Mouse (Mus musculus): ENCODE measurements at regions not wholly inside any gene's neighbourhood (a gene's known extent, or its start where the extent isn't known, plus 50 kb on each side); places are given as distances from the start of the nearest gene placed in this dataset.

DNA sequence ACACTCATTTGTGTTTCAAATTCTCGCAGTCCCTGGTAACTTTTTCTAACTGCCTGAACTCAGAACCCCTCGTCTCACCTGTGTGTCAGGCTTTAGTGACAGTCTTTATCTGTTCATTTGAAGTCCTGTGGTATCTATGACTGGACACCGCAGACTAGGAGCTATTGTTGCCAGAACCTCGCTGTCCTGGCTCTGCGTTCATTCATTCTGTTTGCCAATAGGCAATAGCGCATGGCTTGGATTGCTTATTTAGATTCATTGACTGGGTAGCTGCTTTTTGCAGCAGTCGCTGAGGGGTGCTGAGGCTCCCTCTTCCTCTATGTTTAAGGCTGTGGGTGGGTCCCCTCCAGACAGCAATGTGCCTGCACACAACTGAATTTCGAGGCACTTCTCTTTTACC is 144.6 kb upstream of the Cops8 start:
- no peak for DNase-seq

DNA sequence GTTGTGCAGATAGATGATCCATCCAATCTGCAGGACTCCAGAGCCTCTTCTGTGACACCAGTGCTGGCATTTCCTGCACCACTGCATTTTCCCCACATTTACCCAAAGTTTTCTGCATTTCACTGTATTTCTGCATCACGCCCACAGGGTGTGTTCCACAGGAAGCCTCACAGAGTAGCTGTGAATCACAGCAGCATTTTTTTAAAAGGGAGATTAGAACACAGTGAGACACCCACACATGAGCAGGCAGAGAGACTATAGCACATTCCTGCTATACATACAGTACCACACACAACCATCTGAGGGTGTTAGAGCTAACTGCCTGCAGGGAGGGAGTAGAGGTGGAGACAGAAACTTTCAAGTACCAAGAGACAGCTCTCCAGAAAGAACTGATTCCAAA is 141.1 kb upstream of the Cops8 start:
- DNase-seq: no peak

DNA sequence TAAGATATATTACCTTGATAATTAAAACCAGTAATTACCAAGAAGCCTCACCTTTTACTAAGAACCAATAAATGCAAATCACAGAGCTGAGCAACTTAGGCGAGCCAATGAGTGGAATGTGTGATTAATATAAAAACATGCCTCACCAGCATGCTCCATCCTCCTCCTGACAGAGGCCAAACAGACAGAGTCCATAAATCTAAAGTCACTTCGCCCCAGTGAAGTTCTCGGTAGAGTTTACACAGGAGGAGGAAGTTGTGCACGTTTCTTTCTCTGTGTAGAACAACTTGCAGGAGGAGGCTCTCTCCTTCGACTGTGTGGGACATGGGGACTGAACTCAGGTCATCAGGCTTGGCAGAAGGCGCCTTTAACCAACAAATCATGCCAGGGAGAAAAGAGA is 139.5 kb upstream of the Cops8 start:
- DNase-seq: no peak

DNA sequence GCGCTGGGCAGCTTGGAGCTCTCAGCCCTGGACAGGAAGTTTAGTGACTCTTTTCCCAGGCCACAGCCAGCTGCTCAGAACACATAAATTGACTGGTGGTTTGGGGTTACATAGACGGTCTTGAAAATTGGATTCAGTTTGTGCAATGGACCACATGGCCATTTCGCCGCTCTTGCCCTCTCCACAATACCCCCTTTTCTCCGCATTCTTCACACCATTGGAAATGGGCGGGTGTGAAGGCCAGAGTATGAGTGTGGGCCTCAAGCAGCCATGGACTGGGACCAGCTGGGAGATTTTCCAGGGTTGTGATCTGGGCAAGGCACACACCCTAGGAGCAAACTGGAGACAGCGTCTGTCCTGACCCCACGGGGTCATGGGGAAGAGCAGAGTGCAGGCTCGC is 135.1 kb upstream of the Cops8 start:
- DNase-seq: no peak

DNA sequence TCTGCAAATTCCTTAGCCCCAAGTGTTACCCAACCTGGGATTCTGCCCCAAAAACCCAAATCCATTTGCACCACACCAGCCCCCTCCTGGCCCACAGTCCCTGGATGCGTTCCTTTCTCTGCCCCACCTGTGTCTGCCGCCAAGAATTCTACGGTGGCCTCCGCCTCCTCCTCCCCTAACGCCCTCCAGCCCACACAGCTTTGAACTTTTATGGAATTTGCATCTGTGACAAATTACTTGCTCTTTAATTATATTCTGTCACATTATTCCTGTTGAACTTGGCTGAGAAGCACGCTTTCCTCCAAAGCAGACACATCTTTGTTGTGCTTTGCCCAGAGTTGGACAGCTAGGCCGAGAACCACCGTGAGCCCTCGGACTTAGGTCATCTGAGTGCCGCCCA is 131.8 kb upstream of the Cops8 start:
- DNase-seq: no peak

DNA sequence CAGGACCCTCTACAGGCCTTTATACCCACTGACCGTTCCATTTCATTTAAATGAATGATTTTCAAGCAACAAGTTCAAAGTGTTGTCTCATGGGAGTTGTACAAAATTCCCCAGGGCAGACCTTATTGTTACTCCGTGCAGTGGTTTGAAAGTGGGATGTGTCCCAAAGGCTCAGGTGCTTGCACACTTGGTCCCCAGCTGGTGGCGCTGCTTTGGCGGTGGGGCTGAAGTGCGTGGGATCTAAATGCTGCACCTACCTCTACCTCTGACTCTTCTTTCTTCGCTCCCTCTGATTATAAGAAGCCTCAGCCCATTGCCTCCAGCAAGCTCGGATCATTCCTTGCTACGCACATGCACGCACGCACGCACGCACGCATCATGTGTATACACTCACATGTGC is 131.0 kb upstream of the Cops8 start:
- DNase-seq: no peak

DNA sequence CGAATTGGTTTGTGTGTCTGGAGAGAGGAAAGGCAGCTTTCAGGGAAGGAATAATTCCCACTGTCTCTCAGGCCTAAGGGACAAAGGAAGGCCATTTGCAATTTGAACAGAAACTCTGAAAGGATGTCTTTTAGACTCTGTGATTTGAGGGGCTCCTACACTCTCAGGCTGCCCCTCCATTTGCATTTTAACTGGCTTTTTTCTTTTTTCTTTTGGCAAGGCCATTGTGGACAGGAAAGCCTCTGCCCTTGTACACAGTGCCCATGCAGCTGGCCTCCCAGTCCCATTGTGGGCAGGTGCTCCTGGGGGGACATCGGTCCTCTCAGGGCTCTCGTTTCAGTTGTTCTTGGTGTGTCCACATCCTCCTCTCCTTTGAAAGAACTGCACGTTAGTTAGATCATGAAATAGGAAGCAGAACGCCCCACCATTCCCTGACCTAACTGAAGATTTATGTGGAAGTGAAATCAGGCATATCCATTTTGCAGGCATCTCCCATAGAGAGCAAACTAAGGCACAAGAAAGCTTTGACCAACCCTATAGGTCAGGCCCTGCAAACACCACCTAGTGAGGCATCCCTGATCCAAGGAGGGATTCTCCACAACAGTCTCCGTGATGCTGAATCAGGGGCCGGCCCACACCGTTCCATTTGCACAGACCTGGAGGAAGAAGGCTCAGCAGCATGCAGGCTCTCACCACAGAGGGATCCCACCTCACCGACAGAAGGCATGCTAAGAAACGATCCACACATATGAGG is 127.5 kb upstream of the Cops8 start:
- DNase-seq: no peak

DNA sequence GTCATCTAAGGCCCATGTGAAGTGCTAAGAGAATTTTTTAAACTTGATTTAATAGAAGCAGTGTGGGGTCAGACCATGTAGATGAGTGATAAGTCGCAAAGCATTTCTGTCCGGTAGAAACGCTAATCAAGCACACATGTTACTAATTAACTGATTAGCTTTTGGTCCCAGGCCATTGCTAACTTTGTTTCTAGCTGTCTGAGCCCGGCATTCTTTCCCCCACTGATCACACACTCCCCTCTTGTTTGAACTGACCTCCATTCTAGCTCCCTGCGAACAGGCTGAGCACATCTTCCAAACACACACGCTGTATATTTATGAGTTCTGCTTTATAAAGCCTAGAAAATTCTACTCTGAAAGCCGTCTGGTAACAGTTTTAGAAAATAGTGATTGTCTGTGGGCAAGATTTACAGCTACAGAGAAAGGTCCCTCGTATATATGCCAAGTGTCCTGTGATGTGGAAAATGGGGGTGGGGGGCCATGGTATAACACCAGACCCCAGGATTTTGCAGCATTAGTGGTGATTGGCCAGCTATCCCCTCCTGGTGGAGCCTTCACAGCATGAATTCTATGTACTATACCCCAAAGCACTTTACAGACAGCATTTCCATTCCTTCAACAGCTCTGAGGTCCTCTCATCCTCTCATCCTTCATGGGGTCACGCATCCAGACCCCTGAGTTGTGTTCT is 126.1 kb upstream of the Cops8 start:
- no peak for DNase-seq

DNA sequence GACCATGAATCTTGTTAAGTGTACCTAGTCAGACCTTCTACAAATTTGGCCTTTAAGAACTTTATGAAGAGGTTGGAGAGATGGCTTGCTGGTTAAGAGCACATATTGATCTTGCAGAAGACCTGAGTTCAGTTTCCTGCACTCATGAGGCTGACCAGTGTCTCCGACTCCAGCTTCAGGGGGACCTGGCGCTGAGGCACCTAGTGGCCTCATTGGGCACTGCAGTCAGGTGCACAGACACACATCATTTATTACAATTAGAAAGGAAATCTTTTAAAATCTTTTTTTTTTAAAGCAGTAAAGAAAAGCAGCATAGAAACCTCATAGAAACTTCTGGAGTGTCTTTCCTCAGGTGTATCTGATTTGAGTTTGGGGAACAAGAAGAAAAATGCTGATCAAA is 123.9 kb upstream of the Cops8 start:
- no peak for DNase-seq

DNA sequence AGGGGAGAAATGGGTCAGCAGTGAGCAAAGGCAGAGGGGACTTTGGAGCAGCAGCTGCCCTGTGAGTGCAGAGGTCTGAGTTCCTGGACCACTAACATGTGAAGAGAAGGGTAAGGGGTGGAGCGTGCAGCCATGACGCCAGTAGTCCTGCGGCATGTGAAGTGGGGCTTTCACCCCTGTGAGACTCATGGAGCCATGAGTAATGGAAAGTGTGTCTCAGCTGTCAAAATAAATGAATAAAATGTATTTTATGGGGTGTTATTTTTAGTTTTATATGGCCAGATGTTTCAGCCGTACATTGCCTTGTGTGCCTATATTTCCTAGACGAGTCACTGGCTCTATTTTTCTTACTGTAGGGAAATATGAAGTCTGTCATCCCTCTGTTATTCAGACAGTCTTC is 121.5 kb upstream of the Cops8 start:
- DNase-seq: no peak

DNA sequence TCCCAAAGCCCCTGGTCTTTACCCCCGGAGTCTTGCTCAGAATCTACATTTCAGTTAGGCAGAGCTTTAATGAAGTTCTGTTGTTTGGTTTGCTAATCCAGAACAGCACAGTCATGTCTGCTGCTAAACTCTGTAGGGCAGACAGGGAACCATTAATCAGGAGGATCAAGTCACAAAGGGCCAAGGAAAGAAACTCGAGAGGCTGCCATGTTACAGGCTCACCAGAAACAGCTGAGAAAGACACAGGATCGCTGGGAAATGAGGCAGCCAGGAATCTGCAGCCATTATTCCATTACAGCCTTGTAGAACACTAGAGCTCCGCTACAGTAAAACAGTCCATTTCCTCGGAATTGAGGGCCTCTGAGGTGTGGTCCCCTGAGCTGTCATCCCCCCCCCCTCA is 121.1 kb upstream of the Cops8 start:
- DNase-seq: no peak

DNA sequence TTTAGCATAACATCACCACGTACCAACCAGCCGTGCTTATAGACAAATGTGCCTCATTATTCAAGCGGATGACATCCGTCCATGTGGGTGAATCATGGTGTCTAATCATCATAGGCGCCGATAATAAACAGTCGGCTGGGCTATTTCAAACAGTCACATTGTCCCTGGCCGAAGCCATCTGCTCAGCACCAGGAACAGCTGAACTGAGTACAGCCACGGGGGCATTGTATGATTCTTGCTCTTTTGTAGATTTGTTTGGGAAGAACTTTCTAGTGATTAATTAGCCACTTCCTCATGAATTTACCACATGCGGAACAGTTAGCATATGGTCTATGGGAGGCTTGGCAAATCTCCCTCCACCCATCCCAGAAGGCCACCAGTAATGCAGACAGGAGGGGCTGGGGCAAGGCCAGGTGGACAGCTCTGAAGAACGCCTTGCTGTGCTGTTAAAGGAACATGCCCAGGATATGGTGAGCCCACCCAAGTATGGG is 116.4 kb upstream of the Cops8 start:
- DNase-seq: no peak

DNA sequence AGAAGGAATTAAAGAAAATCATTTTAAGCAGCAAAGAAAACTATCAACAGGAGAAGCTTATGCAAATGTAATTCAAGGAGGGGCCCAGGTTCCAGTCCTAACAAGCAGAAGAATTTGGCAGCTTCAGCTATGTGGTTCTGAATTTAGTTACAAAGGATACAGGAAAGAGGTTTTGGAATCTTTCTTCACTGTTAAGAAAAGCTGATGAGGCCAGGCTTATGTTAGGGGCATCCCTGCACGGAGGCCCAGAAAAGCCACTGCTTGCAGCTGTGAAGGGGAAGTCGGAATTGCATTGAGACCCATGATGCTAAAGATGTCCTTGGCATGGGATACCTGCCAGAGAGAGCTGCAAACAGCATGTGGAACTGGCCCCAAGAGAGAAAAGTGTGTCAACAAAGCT is 114.9 kb upstream of the Cops8 start:
- no peak for DNase-seq

DNA sequence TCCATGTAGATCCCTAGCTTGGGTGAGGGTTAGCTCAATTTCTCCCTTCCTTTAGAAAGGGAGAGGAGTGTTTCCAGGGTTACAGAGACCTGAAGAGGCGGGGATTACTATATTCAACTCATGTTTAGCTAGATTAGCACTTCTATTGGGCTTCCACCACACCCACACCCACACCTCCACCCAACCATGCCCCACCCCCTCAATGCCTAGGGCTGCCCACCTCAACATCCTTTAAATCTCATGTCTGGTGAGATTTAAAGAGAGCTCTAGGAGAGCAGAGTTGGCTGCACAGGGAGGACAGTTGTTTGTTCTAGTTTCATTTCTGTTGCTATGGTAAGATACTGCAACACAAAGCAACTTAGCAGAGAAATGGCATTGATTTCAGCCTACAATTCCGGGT is 113.8 kb upstream of the Cops8 start:
- DNase-seq: no peak

DNA sequence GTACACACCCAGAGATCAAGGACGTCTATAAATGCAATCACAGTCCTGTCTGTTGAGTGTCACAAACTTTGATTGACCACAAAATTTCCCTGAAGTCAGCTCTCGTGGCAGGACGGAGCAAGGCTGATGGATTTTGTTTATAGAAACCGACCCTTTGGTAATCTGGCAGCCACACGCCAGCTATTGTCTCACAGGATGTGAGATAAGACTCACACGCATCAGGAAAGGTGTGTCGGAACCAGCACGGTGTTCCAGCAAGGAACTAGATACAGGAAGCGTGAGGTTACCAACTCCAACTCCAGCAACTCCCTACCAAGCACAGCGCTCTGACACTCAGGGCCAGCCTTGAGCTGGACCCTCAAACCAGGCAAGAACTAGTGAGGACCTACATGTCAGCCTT is 112.4 kb upstream of the Cops8 start:
- no peak for DNase-seq

DNA sequence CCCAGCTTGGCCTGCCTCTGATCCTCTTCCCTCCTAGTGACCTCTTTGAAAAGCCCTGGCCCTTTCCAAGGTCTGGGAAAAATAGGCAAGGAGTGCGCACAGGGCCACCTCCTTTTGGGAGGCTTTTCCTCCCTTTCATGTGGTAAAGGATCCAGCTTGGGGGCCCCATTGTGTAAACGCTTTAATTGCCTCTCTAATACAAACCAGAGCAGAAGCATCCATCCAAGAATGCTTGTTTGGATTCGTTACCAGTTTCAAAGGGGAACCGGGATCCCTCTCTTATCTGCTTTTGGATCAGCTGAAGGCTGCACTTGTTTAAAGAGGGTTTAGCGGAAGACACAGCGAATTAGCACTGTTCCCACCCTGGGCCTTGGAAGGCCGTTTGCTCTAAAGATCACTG is 109.3 kb upstream of the Cops8 start:
- no peak for DNase-seq

DNA sequence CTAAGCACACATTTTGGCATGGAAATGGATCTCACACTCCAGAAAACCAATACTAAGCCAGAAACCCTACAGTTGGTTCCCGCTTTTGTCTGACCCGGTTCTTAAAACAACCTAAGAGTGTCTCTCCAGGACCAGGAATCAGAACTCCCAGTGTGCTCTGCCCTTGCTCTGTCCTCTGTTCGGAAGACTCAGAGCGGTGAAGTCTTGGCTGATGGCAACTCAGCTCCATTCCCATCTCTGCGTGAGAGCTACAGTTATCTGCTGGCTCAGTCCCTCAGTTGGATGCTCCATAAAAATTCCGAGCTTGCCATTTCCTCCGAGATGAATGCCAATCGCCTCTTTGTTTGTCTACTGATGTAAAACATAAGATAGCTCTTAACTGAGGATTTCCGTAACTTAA is 107.6 kb upstream of the Cops8 start:
- no peak for DNase-seq

DNA sequence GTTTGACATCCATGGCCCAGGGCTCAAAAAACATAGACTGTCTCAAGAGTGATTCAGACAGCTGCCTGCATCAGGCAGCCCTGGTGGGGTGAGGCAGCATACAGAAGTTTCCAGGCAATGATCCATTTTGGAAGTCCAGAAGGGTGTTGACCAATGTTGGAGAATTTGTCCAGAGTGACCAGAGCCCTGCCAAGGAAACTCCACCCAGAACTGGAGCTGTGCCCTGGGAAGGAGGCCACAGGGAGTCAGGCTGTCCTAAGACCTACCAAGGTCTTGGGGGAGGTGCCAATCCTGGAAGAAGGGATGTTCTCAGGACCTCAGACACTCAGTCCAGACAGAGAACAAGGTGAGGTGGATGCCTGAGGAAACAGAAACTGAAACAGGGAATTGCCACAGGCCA is 105.2 kb upstream of the Cops8 start:
- peak; percentile 34 for DNase-seq

DNA sequence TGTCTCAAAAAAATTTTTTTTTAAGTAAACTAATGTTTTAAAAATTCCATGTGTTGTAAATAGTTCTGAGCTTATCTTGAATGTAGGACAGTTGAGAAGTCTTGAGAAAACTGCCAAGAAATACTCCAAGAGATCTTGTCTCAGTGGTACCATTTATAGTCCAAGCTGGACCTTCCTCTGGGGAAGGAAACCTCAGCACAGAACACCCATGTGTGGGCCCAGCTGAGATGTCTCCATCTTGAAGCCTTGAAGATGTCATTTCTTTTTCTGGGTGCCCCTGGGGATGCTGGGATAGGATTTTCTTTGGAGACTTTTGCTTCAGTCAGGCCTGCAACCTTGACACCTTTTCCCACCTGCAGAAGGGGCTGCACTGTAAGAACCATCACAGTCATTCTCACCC is 101.4 kb upstream of the Cops8 start:
- DNase-seq: no peak

DNA sequence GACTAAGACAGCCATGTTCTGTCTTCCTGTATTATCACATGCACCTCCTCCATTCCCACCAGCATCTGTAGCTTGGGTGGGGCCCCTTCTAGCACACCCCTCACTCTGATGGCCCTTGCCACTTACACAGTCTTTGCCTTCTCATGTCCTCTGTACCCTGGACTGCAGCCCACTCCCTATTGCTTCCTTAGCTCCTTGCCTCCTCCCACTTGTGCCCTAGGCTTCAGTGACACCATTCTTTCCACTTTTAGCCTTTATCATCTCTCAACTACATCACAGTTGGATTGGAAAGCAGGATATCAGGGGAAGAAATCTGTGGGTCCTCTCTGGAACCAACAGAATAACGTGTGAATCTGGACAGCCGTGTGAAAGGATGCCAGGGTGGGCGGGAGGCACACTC is 100.4 kb upstream of the Cops8 start:
- no peak for DNase-seq

DNA sequence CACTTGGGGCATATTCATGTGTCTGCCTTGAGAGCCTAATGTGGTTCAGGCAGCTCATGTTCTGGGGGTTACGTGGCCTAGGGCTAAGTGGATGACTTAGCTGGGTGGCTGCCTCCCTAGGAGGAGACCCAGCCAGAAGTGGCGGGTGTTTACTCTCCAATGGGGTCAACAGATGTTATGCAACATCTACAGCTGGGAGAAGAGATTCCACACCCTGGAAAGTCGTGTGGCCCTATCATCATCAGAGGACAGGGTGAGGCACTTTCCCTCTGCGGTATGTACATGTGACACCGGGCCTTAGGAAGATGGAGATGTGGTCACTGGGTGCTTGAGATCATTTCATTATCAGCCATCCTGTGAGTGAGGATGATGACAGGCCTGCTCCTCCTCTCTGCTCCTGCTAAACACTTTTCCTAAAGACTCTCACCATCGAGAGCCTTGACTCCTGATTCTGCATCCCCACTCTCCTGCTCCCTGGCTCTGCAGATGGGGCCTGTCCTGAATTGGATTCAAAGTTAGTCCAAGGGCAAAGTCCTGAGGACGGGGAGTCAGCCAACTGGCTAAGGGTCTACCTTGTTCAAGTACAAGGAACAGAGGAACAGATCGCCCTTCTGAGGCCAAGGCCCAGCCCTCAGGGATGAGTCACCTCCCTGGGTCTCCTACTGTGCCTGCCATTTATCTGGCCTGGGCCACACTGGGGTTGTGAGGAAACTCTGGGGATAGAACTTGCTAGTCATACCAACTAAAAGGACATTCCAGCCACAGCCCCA is 99.8 kb upstream of the Cops8 start:
- no peak for DNase-seq

DNA sequence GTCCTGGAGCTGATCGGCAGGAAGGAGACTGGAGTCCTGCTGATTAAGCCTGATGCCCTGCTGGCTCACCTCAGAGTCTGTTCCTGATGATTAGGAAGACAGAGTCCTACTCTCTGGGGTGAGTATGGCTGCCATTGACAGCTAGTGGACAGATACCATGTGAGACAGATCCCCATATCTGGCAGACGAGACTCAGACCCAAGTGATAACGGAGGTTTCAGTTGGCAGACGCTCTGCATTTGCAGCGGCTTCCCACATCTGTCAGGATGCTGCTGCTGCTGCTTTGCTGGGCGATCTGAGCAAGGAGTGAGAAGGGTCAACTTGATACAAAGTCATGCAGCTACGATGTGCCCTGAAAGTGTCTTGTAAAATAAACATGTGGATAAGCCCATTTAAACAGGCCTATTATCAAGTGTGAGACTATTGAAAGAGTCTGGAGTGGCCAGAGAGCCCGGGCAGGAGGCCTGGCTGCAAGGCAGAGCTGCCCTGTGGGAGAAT is 98.1 kb upstream of the Cops8 start:
- no peak for DNase-seq

DNA sequence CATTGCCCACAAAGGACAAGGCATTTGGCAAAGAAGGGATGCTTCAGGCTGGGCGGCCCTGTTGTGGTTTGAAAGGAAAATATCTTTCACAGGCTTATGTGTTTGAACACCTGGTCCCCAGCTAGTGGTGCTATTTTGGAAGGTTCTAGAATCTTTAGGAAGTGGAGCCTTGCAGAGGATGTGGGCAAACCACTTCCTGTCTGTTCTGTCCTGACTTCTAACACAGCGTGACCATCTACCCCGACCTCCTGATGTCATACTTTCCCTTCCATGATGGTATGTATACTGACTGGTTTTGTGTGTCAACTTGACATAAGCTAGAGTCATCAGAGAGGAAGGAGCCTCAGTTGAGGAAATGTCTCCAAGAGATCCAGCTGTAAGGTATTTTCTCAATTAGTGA is 97.2 kb upstream of the Cops8 start:
- DNase-seq: no peak

Data from adrenal gland, postnatal 25 days (tissue).